Mouse (Mus musculus) embryonic facial prominence, embryonic 12.5 days (tissue): ENCODE measurements around the gene Ubac1. TPM values are rescaled to one million over a fixed set of nuclear protein-coding genes. Genes with fewer than 3 reads are reported as not detected.

Source experiments
- ATAC-seq: fragments of 200-750 bp; cut with Nextera tagmentation; 2 replicates; pipeline ENCODE4 v1.8.0; 2017; ENCODE audit not compliant: insufficient number of reproducible peaks, insufficient read depth, low FRiP score, low TSS enrichment
- H3K27ac ChIP-seq: fragments of 300-500 bp; sonication (generic); 2 replicates; pipeline ENCODE4 v1.5.1; 2016; ENCODE audit warnings: mild to moderate bottlenecking
- H3K27me3 ChIP-seq: fragments of 300-500 bp; sonication (generic); 2 replicates; pipeline ENCODE4 v1.6.1; 2016; ENCODE audit warnings: mild to moderate bottlenecking, moderate library complexity
- H3K36me3 ChIP-seq: fragments of 300-500 bp; sonication (generic); 2 replicates; pipeline ENCODE4 v1.6.1; 2016; ENCODE audit warnings: mild to moderate bottlenecking
- H3K4me1 ChIP-seq: fragments of 300-500 bp; sonication (generic); 2 replicates; pipeline ENCODE4 v1.6.1; 2016
- H3K4me2 ChIP-seq: fragments of 300-500 bp; sonication (generic); replicated peaks from 2 replicates; pipeline ENCODE4 v1.6.1; 2016; ENCODE audit warnings: mild to moderate bottlenecking, moderate library complexity
- H3K4me3 ChIP-seq: fragments of 300-500 bp; sonication (generic); 2 replicates; pipeline ENCODE4 v1.5.1; 2016; ENCODE audit warnings: mild to moderate bottlenecking
- H3K9ac ChIP-seq: fragments of 300-500 bp; sonication (generic); 2 replicates; pipeline ENCODE4 v1.6.1; 2016; ENCODE audit warnings: mild to moderate bottlenecking, moderate library complexity
- H3K9me3 ChIP-seq: fragments of 300-500 bp; sonication (generic); 2 replicates; pipeline ENCODE4 v1.6.1; 2016; ENCODE audit warnings: mild to moderate bottlenecking, moderate library complexity
- WGBS: fragments of 180-500 bp; shearing (Covaris S2); methylation state at CpG from one replicate; pipeline ENCODE4 v1.1.7; 2016; 5-methylcytosine and 5-hydroxymethylcytosine counted together
- polyA plus RNA-seq: library from polyadenylated mRNA; unstranded; fragments of >200 nt; fragmentation: Nextera tagmentation; extraction: Ambion mirVana; gene quantifications from 2 replicates; pipeline ENCODE4 v1.2.1, GENCODE M21; 2016

Gene Ubac1
- polyA plus RNA-seq, 1 experiment from 2014 or later = 106 TPM

- H3K9ac ChIP-seq = no peak overlapping the region
- H3K27me3 ChIP-seq = no peaks in the 10 kb centered on the region
- no peak overlapping the region for H3K4me3 ChIP-seq
- no peak overlapping the region for H3K27ac ChIP-seq
- no peaks in the 10 kb centered on the region for H3K9me3 ChIP-seq
- ATAC-seq = no peak
- H3K4me2 ChIP-seq = peak overlapping the region; percentile 40
- peaks cover 15% of the 10 kb centered on the region for H3K4me1 ChIP-seq
- 77% methylated on average over 8 of the region's 8 CpGs for WGBS
- H3K36me3 ChIP-seq = no peaks in the 10 kb centered on the region
Measured at GRCm38 (mm10) chr2:26022258-26022565, 665 bp upstream of the Ubac1 start.

- Histone ChIP-seq H3K4me3 (peak overlapping the region; percentile 85), H3K36me3 (peaks cover 3% of the 10 kb centered on the region; the same call in 1 of the 2 replicates), H3K27ac (peak overlapping the region; percentile 83), H3K4me1 (peaks cover 15% of the 10 kb centered on the region), H3K9ac (peak overlapping the region; percentile 84), H3K4me2 (peak overlapping the region; percentile 86), H3K27me3 (no peaks in the 10 kb centered on the region), H3K9me3 (no peaks in the 10 kb centered on the region)
- WGBS = 2% methylated on average over 37 of the region's 38 CpGs
- no peak; the same call in 1 of the 2 replicates for ATAC-seq
Measured at GRCm38 (mm10) chr2:26020714-26021560, 610 bp downstream of the Ubac1 start.

GRCm38 (mm10) chr2:26019923-26020322, 1.6 kb downstream of the Ubac1 start:
- Histone ChIP-seq H3K27me3 (no peaks in the 10 kb centered on the region), H3K27ac (no peak overlapping the region), H3K4me2 (peak overlapping the region; percentile 86; the same call in 1 of the 2 replicates), H3K4me1 (peaks cover 15% of the 10 kb centered on the region), H3K9ac (no peak overlapping the region), H3K4me3 (no peak overlapping the region), H3K9me3 (no peaks in the 10 kb centered on the region), H3K36me3 (peaks cover 10% of the 10 kb centered on the region)
- WGBS = 75% methylated on average over 3 of the region's 3 CpGs
- no peak for ATAC-seq

- H3K27me3 ChIP-seq = no peaks in the 10 kb centered on the region
- H3K27ac ChIP-seq = no peak overlapping the region
- ATAC-seq = no peak
- WGBS = 76% methylated on average over 4 of the region's 4 CpGs
- no peaks in the 10 kb centered on the region for H3K9me3 ChIP-seq
- peaks cover 35% of the 10 kb centered on the region for H3K36me3 ChIP-seq
- no peak overlapping the region for H3K4me2 ChIP-seq
- H3K4me1 ChIP-seq = peaks cover 15% of the 10 kb centered on the region
- H3K9ac ChIP-seq = no peak overlapping the region; the same call in 1 of the 2 replicates
- no peak overlapping the region for H3K4me3 ChIP-seq
Measured at GRCm38 (mm10) chr2:26017326-26017725, 4.2 kb downstream of the Ubac1 start.

- Histone ChIP-seq H3K36me3 (peaks cover 71% of the 10 kb centered on the region), H3K9ac (no peak overlapping the region), H3K4me2 (no peak overlapping the region), H3K9me3 (no peaks in the 10 kb centered on the region), H3K27me3 (no peaks in the 10 kb centered on the region), H3K4me1 (no peaks in the 10 kb centered on the region), H3K4me3 (no peak overlapping the region), H3K27ac (no peak overlapping the region)
- WGBS = 95% methylated on average over 3 of the region's 3 CpGs
- no peak for ATAC-seq
Measured at GRCm38 (mm10) chr2:26013674-26014073, 7.9 kb downstream of the Ubac1 start.

- ATAC-seq = no peak
- no peak overlapping the region for H3K4me3 ChIP-seq
- 90% methylated on average over 1 of the region's 1 CpGs for WGBS
- H3K9me3 ChIP-seq = no peaks in the 10 kb centered on the region
- no peak overlapping the region for H3K4me2 ChIP-seq
- H3K27ac ChIP-seq = no peak overlapping the region
- H3K4me1 ChIP-seq = no peaks in the 10 kb centered on the region
- no peak overlapping the region for H3K9ac ChIP-seq
- no peaks in the 10 kb centered on the region for H3K27me3 ChIP-seq
- H3K36me3 ChIP-seq = peaks cover 94% of the 10 kb centered on the region
Measured at GRCm38 (mm10) chr2:26011420-26011819, 10.1 kb downstream of the Ubac1 start.

- 93% methylated on average over 2 of the region's 2 CpGs for WGBS
- Histone ChIP-seq H3K36me3 (peaks cover 76% of the 10 kb centered on the region), H3K4me1 (no peaks in the 10 kb centered on the region)
Measured at GRCm38 (mm10) chr2:26002001-26002400, 19.5 kb downstream of the Ubac1 start.

GRCm38 (mm10) chr2:26001136-26001535, 20.4 kb downstream of the Ubac1 start:
- Histone ChIP-seq H3K4me3 (no peak overlapping the region), H3K9me3 (no peaks in the 10 kb centered on the region), H3K27ac (no peak overlapping the region), H3K9ac (no peak overlapping the region), H3K4me1 (no peaks in the 10 kb centered on the region), H3K4me2 (no peak overlapping the region), H3K36me3 (peaks cover 73% of the 10 kb centered on the region), H3K27me3 (no peaks in the 10 kb centered on the region)
- no peak for ATAC-seq
- 92% methylated on average over 5 of the region's 5 CpGs for WGBS

More at GRCm38 (mm10) chr2:26002001-26002400, 19.5 kb downstream of the Ubac1 start:
- Histone ChIP-seq H3K9ac (no peak overlapping the region), H3K4me2 (no peak overlapping the region), H3K27me3 (no peaks in the 10 kb centered on the region), H3K9me3 (no peaks in the 10 kb centered on the region), H3K27ac (no peak overlapping the region), H3K4me3 (no peak overlapping the region)
- ATAC-seq = no peak

- H3K27ac ChIP-seq = no peak overlapping the region
- 86% methylated on average over 3 of the region's 3 CpGs for WGBS
- no peak for ATAC-seq
- H3K9me3 ChIP-seq = no peaks in the 10 kb centered on the region
- H3K4me1 ChIP-seq = no peaks in the 10 kb centered on the region
- no peak overlapping the region for H3K9ac ChIP-seq
- H3K36me3 ChIP-seq = peaks cover 52% of the 10 kb centered on the region
- H3K4me3 ChIP-seq = no peak overlapping the region
- no peaks in the 10 kb centered on the region for H3K27me3 ChIP-seq
- H3K4me2 ChIP-seq = no peak overlapping the region
Measured at GRCm38 (mm10) chr2:25997716-25998115, 23.8 kb downstream of the Ubac1 start.

GRCm38 (mm10) chr2:25994791-25995190, 26.8 kb downstream of the Ubac1 start:
- Histone ChIP-seq H3K4me1 (no peaks in the 10 kb centered on the region), H3K4me2 (no peak overlapping the region), H3K9ac (no peak overlapping the region), H3K36me3 (peaks cover 30% of the 10 kb centered on the region), H3K27me3 (no peaks in the 10 kb centered on the region), H3K4me3 (no peak overlapping the region), H3K27ac (no peak overlapping the region), H3K9me3 (no peaks in the 10 kb centered on the region)
- 85% methylated on average over 3 of the region's 3 CpGs for WGBS
- no peak for ATAC-seq

GRCm38 (mm10) chr2:25992285-25992684, 29.3 kb downstream of the Ubac1 start:
- H3K4me2 ChIP-seq = no peak overlapping the region
- no peaks in the 10 kb centered on the region for H3K9me3 ChIP-seq
- no peak overlapping the region for H3K4me3 ChIP-seq
- no peak overlapping the region for H3K27ac ChIP-seq
- 88% methylated on average over 2 of the region's 2 CpGs for WGBS
- H3K9ac ChIP-seq = no peak overlapping the region
- H3K36me3 ChIP-seq = peaks cover 9% of the 10 kb centered on the region
- no peaks in the 10 kb centered on the region for H3K27me3 ChIP-seq
- H3K4me1 ChIP-seq = no peaks in the 10 kb centered on the region
- ATAC-seq = no peak

- no peaks in the 10 kb centered on the region for H3K4me1 ChIP-seq
- ATAC-seq = no peak
- H3K9ac ChIP-seq = no peak overlapping the region
- WGBS = 81% methylated on average over 1 of the region's 1 CpGs
- H3K9me3 ChIP-seq = no peaks in the 10 kb centered on the region
- no peak overlapping the region for H3K27ac ChIP-seq
- no peak overlapping the region for H3K4me2 ChIP-seq
- H3K4me3 ChIP-seq = no peak overlapping the region
- H3K27me3 ChIP-seq = no peaks in the 10 kb centered on the region
- no peaks in the 10 kb centered on the region for H3K36me3 ChIP-seq
Measured at GRCm38 (mm10) chr2:25989651-25990050, 31.9 kb downstream of the Ubac1 start.
